Mouse (Mus musculus) spleen, adult 2 months (tissue): ENCODE measurements around the gene Ankrd36.

Source experiments
- CTCF ChIP-seq: fragments of 200-500 bp; IDR thresholded peaks from 2 replicates; pipeline ENCODE4 v1.5.1; 2011; ENCODE audit warnings: mild to moderate bottlenecking, inconsistent platforms; ENCODE audit not compliant: insufficient read depth, insufficient read length, insufficient replicate concordance; ENCODE audit errors: extremely low read depth
- POLR2A ChIP-seq: fragments of 200-500 bp; IDR thresholded peaks from 2 replicates; pipeline ENCODE4 v1.6.1; 2011; ENCODE audit warnings: low read depth, low read length, inconsistent platforms

GRCm38 (mm10) chr11:5573821-5574220, 4.3 kb downstream of the Ankrd36 start:
- TF ChIP-seq POLR2A, result no peak
- TF ChIP-seq CTCF, result no peak
